Mouse (Mus musculus) retina, postnatal 1 day (tissue): Measurements from ENCODE around the gene Slc43a2.

Source experiments
- DNase-seq: peaks from one replicate; pipeline ENCODE4 v3.0.0-alpha.2; 2012

Slc43a2 gene

DNA sequence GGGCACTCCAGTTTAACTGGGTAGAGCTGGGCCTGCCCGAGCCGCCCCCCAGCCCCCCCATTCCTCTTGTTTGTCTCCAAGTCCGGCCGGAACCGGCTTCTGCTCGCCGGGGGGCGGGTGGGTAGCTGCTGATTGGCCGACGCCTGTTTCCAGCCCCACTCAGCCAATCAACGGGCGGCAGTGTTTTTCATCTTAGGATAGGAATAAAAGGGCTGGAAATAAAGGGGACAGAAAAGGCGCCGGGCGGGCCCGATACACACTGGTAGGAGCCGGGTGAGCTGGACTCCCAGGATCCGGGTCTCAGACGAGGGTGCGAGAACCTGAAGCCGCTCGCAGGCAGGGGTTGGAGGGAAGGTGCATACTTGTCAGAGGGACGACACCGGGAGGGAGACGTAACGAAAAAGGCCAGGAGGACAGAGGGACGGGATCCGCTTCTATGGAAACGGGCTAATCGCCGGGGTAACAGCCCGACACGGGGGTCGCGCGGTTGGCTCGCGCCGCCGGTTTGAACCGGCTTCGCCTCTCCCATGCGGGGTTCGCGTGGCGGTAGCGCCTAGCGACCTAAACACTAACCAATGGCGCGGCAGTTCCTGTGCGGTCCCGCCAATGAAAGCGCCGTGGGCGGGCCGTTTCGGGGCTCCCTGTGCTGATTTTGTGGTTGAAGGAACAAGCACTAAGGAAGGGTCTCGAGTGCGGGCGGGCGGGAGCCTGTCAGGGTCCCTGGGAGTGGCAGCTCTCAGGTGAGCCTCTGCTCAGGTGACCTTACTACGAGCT is at the start of gene Slc43a2:
Gene Slc43a2 (plus strand): TSS at position 226 of the 774 bp plus-strand sequence.
- DNase-seq, result peak; percentile 98

- DNase-seq, result no peak
Measured at GRCm38 (mm10) chr11:75486192-75486591, 45.3 kb upstream of the Slc43a2 start.

DNA sequence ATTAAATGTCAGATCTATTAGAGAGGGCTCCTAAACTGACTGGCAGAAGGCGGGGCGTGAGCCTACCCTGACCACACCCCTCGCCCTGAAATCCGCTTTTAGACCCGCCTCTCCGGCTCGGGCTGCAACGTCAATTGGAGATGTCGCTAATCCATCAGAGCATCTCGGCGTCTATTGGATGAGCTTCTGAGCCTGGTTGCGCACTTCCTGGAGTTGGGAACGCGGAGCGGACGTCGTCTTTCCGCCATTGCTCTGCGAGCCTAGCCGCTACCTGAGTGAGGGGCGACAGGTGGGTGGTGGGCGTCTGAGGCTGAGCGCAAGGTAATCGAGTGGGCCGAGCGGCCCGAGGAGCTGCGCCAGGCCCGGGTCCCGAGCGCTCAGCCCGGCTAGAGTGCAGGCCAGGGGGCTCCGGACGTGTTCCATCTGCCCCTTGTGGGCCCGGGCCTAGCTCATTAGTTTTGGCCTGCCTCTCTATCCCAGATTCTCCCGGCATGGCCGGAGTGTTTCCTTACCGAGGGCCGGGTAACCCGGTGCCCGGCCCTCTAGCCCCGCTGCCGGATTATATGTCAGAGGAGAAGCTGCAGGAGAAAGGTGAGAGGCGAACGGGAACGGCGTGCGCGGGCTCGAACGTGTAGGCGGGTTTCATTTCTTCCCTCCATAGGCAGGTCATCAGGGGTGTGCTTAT is 44.8 kb upstream of the Slc43a2 start, which contains the start of gene Prpf8:
Gene Prpf8 (plus strand): TSS at position 216 of the 685 bp plus-strand sequence.
- DNase-seq, result peak; percentile 98

GRCm38 (mm10) chr11:75487496-75487895 is 44.0 kb upstream of the Slc43a2 start:
- peak; percentile 17 for DNase-seq

DNA sequence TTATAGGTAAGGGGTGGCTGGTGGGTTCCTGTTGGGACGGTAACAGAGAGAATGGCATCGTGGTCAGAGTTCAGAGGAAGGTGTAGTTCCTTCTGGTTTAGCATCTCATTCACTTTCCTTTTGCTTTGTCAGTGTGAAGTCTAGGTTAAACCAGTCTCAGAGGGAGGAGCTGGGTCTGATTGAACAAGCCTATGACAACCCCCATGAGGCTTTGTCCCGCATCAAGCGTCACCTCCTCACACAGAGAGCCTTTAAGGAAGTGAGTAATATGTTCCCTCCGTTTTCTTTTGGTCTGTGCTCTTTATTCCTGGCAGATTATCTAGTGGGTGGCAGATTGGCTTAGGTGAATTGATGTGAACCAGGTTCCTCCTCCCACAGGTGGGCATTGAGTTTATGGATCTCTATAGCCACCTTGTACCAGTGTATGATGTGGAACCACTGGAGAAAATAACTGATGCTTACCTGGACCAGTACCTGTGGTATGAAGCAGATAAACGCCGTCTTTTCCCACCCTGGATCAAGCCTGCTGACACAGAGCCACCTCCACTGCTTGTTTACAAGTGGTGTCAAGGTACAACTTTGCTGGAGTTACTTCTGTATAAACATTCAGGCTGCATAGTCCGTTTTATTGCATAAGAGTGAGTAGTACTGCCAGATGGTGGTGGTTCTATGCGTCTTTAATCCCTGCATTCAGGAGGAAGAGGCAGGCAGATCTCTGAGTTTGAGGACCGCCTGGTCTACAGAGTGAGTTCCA is 37.0 kb upstream of the Slc43a2 start:
- DNase-seq, result no peak

DNA sequence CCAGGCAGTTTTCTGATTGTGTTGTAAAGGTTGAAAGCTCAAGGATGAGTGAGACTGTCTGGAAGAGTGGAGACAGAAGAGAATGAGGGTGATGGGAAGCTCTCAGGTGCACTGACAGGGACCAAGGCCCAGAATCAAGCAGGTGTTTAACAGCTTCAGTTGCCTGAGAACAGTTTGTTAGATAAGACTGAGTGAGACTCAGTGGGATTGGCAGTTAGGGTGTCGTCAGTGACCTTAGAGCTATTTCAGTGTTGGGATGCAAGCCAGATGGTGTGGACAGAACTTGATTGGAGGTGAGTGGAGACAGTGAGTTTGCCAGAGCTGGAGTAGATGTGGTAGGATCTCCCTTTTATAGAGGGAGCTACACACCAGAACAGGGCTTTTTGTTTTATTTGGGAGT is 33.4 kb upstream of the Slc43a2 start:
- DNase-seq, result no peak

GRCm38 (mm10) chr11:75508162-75508561 is 23.3 kb upstream of the Slc43a2 start:
- DNase-seq, result no peak

- DNase-seq, result no peak
Measured at GRCm38 (mm10) chr11:75508904-75509303, 22.6 kb upstream of the Slc43a2 start.

DNA sequence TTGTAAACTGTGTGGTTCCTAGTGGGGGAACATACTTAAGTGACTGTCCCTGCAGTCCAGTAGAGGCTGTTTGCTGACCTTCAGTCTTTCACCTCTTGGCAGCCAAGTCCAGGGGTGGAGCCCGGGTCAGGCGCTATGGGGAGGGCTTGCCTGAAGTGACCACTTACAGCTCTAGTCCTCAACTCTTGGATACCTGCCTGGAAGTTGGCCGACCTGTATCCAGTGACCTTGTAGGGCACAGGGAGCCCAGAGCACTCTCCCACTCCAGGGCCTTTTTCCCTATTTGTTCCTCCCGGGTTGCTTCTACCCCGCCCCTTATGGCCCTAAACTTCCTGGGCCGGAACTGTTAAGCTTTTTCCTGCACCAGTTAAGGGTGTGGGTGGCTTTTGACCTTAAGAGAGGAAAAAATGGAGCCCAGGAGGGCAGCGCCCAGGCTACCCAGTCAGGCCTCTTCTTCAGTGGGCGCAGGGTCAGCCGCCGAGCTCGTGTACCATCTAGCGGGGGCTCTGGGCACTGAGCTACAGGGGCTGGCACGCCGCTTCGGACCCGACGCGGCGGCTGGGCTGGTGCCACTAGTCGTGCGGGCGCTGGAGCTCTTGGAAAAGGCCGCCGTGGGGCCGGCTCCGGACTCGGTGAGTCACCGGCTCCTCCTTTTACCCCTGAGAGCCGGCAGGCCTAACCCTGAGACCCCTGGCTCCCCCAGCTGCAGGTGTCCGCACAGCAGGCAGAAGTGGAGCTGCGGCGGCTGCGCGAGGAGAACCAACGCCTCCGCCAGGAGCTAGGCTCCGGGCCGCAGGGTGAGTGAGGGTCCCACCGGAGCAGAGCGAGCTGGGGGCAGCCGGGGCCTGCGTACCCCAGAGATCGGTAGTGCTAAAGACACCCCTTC is 21.5 kb upstream of the Slc43a2 start, which contains the start of gene Rilp:
Gene Rilp (plus strand): TSS at position 354 of the 886 bp plus-strand sequence.
- no peak for DNase-seq

- peak; percentile 93 for DNase-seq
Measured at GRCm38 (mm10) chr11:75510627-75510993, 20.9 kb upstream of the Slc43a2 start.

- no peak for DNase-seq
Measured at GRCm38 (mm10) chr11:75511213-75511612, 20.3 kb upstream of the Slc43a2 start.

DNA sequence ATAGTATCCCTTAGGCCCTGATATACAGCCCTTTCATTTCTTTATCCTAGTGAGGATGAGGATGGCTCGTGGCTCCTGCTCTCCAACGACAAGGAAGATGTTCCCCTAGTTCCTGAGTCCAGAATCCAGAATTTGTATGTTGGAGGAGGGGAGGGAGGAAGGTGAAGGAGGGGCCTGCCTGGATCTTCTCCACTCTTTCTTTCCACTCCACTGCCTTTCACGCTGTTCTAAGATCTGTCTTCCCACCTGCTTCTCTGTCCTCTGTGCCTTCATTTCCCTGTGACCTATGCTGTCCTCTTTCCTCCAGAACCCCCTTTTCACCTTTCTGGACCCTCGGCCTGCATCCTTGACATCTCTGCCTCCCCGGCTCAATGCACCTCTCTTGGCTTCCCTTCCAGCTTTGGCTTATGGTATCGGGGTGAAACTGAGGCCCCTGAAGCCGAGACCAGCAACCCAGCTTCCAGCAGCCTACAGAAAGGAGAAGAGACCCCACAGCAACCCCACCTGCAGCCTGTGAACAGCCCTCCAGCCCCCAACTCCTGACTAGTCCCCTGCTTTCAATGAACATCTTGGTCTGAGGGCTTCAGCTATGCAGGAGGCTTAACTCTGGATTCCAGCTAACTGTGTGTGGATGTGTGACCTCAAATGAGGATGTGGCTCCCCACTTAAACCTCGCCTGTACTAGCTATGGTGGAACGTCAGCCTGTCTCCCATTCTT is 19.0 kb upstream of the Slc43a2 start:
- DNase-seq, result no peak

DNA sequence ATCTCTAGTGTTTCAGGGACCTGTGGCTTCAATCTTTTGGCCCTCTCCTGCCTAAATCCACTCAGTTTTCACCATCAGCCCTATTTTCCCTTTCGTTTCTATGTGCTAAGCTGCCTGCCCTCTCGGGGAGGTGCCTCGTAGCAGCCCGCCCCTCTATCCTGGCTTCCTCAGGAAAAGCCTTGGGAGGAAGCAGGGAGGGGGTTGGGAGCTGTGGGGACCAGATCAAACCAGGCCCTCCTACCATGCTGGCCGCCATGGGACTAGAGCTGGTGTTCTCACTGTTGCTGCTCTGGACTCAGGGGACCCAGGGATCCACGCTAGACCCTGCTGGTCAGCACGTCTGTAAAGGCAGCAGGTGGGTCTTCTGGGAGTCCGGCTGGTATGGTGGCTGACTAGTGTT is 18.2 kb upstream of the Slc43a2 start, which contains the start of gene Scarf1:
Gene Scarf1 (plus strand): TSS at position 205 of the 400 bp plus-strand sequence.
- no peak for DNase-seq

DNA sequence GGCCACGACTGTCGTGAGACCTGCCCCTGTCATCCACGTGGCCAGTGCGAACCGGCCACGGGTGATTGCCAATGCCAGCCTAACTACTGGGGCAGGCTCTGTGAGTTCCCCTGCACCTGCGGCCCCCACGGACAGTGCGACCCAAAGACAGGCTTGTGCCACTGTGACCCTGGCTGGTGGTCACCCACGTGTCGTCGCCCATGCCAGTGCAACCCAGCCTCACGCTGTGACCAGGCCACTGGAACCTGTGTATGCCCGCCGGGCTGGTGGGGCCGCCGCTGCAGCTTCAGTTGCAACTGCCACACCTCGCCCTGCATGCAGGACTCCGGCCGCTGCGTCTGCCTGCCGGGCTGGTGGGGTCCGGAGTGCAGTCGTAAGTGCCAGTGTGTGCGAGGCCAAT is 16.3 kb upstream of the Slc43a2 start:
- no peak for DNase-seq

DNA sequence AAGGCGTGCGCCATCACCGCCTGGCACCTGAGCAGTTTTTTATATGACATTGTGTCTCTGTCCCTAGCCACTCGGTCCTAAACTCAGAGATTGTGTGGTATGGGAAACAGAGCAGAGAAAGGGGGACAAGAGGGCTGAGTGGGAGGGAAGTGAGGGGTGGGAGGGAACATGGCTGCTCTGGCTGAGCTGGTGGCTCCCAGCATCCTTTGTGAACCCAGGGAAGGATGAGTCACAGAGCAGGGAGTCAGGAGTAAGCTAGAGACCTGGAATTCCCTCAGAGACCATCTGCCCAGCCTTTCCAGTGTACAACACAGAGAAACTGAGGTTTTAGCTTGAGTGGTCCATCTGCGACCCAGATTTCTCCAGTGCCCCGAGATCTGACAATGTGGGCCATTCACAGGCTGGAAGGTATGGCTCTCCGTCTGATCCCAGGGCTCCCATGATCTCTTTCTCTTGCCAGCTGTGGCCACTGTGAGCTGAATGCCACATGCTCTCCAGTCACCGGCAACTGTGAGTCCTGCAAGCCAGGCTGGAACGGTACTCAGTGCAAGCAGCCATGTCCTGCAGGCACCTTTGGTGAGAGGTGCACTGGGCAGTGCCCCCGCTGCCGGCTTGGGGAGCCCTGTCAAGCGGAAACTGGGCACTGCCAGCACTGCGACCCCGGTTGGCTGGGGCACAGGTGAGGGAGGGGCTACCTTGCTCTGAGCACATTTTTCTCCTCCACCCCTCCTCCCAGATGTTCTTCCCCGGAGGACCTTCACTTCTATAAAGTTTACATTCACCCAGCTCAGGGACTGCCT is 11.5 kb upstream of the Slc43a2 start:
- peak; percentile 54 for DNase-seq

DNA sequence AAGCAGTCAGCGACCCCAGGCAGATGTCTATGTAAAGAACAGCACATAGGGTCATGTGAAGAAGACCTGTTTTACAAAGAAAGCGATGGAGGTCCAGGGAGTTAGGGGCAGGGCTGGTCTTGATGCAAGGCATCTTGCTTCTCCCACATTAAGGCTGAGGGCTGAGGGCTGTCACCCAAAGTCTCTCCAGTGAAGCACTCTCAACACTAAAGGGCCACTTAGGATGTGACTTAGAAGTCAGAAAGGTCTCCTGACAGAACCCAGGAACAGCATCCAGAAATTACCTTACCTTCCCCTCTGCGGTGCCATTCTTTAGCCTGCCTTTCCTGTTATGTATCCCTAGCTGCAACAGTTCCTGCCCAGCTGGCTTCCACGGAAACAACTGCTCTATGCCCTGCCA is 9.9 kb upstream of the Slc43a2 start:
- DNase-seq, result no peak

- DNase-seq, result no peak
Measured at GRCm38 (mm10) chr11:75522793-75523192, 8.7 kb upstream of the Slc43a2 start.

GRCm38 (mm10) chr11:75525531-75526125 is 5.9 kb upstream of the Slc43a2 start:
- DNase-seq, result no peak

DNA sequence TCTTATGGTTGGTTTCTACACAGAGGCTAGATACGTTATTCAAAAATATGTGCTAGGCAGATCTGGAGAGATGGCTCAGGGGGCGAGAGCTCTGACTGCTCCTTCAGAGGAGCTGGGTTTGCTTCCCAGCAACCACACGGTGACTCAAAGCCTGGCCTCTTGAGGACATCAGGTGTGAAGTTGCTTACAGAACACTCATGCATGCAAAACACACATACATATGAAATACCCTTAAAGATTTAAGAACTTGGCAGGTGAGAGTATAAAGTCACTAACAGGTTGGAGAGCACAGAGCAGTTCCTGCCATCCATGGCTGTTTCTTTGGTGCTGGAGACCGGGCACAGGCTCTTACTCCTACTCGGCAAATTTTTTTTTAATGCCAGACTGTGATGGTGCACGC is 4.6 kb upstream of the Slc43a2 start:
- no peak for DNase-seq

GRCm38 (mm10) chr11:75529771-75530170 is 1.7 kb upstream of the Slc43a2 start:
- no peak for DNase-seq
